Mouse (Mus musculus): ENCODE results near the gene Pou6f2.

Pou6f2 gene

DNA sequence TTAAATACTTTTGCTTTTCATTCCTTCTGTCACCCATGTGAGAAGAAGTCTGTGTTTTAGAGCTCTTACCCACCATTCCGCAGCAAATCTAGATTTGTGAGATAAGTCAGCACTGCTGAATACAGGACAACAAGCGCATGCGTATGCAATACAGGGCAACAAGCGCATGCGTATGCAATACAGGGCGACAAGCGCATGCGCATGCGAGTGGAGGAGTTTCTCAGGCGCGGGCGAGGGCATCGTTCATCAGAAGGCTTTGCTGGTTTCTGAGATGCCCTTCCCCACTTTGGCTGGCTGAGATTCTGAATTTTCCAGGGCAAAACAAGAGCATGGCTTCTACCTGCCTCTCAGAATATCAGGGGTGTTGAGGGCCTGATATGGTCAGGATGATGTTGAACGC is 186.2 kb downstream of the Pou6f2 start:
- no peak for DNase-seq

DNA sequence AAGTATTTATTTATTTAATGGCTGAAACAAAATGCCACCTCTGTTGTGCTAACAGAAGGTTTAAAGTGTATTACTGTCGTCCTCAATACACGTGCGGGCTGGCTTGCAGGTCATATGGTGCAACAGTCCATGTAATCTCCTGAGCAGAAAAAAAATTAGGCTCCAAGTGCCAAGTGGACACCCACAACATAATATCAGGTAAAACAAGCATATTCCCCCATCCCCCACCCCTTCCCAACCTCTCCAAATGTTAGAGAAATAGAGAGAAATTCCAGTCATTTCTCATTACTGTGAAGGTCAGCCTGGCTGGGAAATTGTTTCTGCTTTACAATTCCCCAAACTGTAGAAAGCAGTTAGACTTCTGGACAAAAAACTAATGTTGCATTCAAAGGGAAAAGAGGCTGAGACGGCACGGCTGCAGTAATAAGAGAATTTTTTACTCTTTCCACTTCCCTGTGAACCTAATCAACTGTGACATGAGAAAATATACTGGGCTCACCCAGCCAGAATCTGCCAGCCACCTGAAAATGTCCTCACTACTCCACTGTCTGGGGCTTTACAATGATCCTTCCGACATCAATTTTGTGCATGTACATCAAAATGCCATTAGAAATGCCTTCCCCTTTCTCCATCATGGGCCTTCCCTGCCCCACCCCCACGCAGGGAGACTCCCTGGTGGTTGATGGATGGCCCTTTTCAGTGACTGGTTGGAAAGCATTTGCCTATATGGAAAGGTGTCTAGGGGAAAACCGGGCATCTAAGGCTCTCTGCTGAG is 192.8 kb downstream of the Pou6f2 start:
- DNase-seq: no peak

DNA sequence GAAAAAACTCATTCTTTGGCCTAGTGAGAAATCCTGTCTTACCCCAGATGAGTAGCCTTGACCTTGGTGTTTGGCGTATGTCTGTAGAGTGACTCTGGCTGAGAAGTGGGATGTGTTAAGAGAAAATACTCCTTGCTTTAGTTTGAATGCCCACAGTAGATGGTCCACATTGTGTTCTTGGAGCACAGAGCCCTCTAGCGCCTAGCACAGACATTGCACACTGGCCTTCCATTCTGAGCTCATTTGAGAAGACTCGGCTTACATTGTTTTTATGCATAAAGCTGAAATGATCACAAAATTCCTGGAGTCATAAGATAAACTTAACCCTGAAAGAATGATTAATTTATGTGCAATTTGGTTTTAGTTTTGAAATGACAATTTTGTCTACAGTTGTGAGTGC is 223.5 kb downstream of the Pou6f2 start:
- DNase-seq: peak; percentile 50

DNA sequence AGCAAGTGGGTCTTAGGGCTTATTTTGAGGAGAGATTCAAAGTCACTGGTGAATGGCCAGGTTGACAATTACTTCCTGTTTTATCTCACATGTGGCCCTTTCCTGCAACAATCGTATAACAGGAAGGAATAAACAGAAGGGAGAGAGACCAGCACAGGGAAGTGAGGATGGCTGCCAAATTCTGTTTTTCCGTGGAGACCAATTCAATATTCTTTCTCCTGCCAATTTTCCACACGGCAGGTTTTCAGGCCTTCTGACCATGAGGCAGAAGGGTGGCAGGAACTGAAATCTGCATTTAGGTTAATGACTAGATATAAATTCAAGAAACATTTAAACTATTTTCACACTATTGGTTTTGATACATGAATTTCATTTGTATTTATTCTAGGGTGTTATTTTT is 224.5 kb downstream of the Pou6f2 start:
- DNase-seq: no peak

DNA sequence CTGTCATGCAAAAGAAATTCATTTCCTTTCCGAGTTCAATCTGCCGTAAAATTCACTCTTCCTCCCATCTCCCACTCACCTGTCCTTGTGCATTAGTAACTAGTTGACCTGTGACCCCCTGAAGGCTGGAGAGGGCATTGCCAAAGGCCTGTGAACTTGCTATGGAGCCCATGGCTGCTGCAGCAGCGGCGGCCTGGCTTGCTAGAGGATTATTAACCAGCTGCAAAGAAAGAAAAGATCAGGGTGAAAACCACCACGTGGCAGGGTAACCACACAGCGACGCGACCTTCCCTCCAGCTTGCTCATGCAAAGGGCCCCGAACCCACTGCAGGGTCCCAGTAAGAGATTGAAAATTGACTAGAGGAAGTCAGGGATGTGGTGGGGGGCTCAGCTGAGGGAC is 225.2 kb downstream of the Pou6f2 start:
- no peak for DNase-seq

DNA sequence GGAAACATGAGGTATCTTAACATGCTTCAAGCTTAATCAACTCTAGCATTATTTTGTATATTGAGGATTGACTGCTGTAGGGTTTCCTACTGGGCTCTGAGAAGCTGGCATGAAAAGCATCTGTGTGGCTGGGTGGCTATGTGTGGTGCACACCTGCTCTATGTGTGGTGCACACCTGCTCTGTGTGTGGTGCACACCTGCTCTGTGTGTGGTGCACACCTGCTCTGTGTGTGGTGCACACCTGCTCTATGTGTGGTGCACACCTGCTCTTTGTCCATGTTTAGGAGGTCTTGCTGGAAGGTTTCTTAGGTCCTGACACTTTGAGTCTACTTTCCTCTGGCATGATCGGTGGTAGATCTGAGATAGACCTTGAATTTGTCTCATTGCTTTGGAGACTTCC is 233.3 kb downstream of the Pou6f2 start:
- no peak for DNase-seq

DNA sequence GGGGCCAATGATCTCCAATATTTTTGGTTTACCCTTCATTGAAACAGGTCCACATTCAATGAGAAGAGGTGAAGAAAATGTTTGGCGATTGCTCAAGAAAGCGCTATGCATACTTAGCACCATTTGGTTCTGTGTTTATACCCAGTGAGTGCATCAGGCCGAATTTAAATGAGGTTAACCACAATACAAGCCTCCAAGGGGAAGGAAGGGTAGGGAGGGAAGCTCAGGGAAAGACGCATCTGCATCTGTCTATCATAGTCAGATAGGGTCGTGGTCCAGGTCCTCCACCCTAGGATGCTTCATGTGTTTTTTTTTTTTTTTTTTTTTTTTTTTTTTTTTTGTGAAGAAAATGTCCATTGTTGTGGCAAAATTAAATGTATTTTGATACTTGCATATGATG is 236.9 kb downstream of the Pou6f2 start:
- no peak for DNase-seq

DNA sequence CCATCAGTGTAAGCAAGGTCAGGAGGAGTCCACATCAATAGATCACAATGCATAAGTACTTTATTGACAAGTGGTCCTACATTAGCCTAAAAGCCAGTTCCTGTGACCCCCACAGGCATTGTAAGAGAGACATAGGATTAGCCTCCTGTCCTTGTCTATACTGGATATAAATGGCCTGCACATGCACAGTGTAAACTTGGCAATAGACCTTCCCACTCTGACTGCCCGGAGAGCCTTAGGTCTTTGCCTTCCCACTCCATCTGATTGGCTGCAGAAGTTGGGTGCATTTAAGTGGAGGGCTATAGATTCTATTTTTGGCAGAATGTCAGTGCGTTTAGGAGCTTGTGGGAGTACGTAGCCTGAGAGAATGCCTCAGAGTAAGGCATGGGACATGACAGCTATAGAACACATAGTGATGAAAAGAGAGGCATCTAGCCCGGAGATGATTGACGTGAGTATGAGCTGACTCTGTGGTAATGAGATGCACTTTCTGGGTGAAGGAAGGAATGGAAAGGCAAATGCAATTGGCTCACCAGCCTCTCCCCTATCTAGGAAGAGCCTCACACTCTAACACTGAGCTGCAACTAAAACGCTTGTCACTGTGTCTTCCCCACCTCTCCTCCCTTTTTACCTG is 243.4 kb downstream of the Pou6f2 start:
- no peak for DNase-seq

DNA sequence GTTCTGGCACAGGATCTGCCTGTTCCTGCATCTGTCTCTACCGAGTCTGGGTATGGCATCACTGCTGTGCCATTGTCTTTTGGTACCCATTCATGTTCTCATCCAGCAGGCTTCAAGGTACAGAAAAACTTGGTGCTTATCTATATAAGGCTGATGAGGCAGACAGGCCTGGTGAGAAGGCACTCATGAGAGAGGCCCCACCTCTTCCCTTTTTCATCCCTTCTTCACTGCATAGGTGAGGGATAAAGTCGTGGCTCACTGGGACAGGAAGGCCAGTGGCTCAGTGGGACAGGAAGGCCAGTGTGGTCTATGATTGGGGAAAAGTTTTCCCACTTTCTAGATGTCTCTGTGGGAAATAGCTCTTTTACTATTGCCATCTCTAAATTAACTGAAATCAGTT is 263.8 kb downstream of the Pou6f2 start:
- DNase-seq: no peak

DNA sequence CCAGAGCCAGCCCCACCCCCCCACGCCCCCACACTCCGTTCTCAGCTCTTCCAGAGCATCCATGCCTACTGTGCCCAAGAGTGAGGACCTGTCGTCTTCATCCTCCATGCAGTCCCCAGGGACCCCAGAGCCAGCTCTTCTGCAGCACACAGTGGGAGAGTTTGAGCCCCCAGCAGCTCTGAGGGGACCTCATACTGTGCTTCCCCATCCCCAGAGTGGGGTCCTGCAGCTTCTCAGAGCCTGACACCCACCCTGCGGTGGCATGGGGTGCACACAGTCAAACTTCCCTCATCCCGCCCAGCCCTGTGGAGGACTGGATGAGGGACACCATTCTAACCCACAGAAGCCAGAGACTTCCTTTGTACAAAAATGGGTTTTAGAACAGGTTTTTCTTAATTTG is 264.3 kb downstream of the Pou6f2 start:
- DNase-seq: no peak

DNA sequence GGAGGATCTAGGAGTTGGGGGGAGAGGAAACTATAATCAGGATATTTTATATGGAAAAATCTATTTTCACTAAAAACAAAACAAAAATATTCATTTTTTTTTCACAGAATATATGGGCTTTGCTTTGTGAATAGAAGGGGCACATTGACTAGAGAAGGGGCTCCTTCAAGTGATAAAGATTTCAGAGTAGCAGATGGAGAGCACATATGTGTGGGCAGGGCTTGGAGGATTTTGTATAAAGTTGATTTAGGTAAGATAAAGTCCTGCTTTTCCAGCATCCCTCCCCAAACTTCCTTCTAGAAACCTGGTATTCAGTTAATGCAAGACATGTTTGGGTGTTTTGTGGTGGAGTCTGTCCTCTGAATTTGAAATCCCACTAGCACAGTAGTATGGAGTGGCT is 266.2 kb downstream of the Pou6f2 start:
- no peak for DNase-seq

DNA sequence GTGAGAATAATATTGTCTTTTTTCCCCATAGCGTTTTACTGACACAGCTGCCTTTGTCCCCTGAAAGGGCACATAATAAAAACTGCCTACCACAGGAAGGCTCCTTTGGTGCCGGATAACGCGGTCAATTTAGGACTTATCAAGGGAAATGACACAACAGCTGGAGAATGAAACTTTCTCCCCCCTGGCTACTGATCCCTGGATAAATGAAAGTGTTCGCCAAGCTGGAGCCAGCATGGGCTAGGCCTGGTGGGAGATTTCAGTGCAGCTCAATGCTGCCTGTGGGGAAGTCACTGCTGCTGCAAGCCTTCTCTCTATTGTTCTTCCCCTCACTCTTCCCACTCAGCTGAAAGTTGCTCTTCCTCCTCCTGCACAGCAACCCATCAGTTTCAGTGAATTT is 267.8 kb downstream of the Pou6f2 start:
- DNase-seq: no peak

DNA sequence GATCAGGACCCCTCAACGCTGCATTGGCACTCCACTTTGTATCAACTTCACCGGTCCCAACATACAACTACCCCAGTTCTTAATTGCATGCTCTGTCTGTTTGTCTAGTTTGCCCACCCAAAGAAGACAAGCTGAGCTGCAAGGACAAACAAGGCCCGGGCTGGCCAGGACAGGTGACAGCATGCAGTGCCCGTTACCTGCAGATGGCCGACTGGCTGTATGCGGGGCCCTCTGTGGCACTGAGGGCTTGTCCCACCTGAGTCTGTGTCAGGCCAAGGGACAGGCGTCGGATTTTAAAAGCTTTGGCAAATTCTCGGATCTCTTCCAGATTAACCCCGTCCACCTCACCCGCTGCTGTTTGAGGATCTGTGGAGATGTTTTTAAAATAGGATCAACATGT is 268.7 kb downstream of the Pou6f2 start:
- DNase-seq: no peak

DNA sequence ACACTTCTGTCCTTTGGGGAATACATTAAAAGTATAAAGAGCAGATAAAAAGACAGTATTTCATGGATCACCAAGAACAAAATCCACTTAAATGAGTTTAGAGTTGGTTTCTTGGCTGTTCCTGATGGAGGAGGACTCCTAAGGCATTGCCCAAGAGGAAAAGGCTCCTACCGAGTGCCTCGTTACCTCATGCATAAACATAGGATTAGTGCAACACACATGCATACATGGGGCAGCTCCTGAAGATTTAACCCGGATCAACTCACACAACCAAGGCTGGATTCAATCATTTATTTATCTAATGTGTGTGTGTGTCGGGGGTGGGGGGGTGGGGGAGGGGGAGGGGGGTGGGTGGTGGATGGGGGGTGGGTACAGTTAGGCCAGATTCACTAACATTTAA is 269.4 kb downstream of the Pou6f2 start:
- DNase-seq: no peak

DNA sequence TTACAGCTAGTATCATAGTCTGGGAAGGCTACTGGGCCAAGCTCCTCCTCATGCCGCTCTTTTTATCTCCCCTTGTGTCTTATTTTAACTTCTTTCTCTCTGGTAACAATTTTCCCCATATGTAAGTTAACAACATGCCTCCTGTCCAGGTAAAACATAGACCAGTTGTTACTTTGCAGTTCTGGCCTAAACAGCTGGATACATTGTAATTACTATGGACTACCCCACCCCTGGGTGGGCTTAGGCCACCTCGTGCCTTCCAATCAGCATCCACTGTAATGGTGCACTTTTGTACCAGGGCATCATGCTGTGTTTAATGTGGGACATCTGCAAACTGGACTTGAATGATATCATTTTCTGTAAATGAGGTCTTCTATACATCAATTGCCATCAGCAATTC is 271.4 kb downstream of the Pou6f2 start:
- no peak for DNase-seq

DNA sequence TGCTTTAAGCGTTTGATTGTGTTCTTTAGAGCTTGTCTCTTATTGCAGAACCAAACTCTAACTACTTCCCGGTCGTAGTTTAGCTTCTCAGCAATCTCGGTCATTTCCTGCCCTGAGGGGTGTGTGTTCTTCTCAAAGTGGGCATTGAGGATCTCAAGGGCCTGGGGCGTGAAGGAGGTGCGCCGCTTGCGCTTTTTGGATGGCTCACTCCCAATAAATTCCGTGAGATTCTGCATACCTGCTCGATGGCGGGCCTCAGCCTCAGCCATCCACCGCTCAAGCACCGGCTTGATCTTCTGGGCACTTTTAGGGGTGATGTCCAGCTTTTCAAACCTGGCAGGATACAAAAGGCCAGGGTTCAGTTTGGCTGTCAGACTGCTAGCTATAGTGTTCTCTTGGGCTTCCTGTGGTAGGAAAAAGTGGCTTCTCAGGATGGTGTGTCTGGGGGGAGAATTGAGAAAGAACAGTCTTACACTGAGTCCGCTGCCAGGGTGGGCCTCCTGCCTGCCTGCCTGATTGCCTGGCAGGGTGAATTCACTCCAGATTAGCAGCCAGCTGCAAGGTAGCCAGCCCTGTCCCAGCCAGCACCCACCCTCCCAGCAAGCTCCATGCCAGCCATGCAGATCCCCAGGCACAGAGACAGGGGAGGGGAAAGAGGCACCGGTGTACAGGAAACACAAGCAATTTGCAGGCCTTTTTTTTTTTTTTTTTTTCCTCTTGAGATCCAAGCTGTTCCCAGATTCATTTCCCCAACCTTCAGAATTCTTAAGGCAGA is 272.1 kb downstream of the Pou6f2 start:
- no peak for DNase-seq

DNA sequence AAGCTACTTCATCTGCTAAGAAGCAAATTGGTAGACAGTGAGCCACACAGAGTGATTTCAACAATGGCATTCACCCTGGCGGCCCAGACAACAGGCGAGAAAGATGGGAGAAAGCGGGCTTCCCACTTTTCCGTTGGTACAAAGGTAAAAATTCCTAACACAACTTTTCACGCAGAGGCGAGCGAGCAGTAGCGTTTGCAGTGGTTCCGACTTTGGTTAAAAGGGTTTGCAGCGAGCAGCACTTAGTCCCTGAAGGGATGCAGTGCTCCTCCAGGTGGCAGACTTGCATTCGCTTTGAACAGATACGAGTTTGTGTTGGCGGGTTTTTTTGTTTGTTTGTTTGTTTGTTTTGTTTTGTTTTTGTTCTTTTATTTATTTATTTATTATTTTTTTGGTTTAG is 273.1 kb downstream of the Pou6f2 start:
- peak; percentile 28 for DNase-seq

DNA sequence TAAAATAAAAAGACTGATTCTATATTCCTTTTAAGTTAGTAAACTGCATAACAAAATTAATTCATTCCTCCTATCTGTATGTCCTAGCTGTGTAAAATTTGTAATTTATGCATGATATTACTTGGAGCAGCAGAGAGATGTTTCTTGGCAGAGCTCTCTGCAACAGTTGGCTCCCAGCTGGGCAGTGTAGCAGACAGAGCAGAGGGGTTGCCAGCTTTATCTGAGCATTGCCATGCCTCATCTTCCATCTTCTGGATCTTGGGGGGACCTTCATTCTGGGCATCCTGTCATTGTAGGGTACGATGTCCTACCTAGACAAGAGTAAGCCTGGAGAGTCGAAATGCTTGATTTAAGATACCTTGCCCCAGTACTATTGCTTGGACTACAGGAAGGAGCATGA is 277.1 kb downstream of the Pou6f2 start:
- no peak for DNase-seq

DNA sequence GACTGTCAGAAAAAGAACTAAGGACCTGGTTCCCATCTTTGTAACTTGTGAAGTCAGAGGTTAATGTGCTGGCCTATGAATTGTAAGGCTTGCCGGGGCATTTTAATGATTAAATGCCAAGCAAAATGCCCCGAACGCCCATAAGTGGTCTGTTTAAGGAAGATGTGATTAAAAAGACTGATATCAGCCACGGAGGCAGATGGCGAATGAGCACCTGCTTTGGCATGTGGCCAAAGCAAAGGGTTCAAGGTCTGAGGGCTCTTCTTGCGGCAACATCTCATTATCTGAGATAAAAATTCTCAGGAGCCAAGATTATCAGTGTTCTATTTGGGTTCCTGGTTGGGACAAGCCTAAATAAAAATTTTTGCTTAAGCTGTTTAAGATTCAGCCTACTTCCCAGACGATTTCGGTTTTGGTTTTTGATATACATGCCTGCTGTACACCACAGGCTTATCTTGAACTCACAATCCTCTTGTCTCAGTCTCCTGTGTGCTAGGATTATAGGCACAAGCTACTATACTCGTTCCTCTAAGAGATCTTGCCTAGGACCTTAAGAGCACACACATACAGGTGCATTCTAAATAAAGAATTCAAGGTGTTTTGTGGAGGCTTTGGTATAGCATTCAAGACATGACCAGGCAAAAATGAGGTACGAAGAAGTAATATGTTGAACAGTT is 315.9 kb downstream of the Pou6f2 start:
- no peak for DNase-seq

All from lung, postnatal 36 days (tissue).